Mouse (Mus musculus) layer of hippocampus, adult 11-12 months (tissue): Measurements from ENCODE around the gene Cers2.
A peak's percentile ranks its signal among the peaks of the same experiment; 100 is the strongest.

Experiments
- DNase-seq: peaks from one replicate; pipeline ENCODE4 v3.0.0; 2022; ENCODE audit warnings: low spot score

Cers2 gene

DNA sequence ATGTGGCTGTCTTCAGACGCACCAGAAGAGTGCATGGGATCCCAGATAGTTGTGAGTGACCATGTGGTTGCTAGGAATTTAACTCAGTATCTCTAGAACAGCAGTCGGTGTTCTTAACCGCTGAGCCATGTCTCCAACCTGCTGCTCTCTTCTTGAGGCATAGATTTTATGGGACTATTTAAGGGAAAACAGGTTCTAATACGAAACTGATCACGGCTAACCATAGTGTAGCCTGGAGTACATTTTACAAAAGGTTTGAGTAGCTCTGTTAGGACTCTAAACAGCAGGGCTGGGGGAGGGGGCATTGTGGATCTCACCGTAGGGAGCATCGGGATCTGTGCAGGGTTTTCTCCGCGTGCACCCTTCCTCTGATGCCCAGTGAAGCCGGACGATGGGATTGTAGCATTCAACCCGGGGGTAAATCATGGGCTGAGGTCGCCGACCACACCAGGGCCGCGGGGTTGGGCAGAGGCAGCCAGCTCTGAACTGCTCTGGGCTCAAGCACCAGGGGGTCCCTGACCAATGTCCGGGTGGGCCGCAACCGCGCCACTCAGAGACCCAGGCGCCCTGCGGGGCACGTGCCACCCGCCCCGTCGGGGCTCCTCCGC lies at the start of gene Cers2:
Cers2 (plus strand) TSS at position 306 of the 608 bp plus-strand sequence.
- DNase-seq = no peak

- no peak for DNase-seq
Measured at GRCm38 (mm10) chr3:95266052-95266451, 48.5 kb upstream of the Cers2 start.

- no peak for DNase-seq
Measured at GRCm38 (mm10) chr3:95267855-95268254, 46.7 kb upstream of the Cers2 start.

- no peak for DNase-seq
Measured at GRCm38 (mm10) chr3:95269789-95270188, 44.8 kb upstream of the Cers2 start.

DNA sequence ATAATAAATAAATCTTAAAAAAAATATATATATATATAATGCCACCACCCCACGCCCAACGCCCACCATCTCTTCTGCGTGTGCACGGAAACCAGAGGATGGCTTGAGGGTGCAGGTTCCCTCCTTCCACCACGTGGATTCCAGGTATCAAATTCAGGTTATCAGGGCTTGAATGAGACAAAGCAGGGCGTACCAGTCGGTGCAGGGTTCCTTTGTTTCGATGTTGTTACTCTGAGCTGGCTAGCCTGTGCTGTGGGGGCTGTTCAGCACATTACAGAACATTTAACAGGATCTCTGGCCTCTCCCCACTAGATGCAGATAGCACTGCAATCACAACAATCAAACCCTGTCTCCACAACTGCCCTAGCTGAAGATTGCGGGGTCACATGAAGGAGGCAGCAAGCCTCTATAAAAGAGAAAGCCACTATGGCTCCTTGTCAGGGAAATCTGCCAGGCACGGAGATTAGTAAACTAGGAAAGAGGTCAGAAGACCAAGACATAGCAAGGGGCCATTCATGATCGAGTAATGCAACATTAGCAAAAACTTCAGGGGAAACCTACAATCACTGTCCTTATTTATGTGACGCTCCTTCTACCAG lies 43.7 kb upstream of the Cers2 start:
- no peak for DNase-seq

- no peak for DNase-seq
Measured at GRCm38 (mm10) chr3:95273471-95273870, 41.1 kb upstream of the Cers2 start.

DNA sequence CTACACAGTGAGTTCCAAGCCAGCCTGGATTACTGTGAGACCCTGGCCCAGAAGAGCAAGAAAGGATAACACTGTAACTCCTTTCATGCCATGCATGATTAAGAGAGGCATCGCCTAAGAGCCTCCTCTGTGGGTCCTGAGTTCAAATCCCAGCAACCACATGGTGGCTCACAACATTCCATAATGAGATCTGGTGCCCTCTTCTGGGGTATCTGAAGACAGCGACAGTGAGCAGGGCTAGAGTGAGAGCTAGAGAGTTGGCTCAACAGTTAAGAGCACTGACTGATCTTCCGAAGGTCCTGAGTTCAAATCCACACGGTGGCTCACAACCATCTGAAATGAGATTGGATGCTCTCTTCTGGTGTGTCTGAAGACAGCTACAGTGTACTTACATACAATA lies 40.1 kb upstream of the Cers2 start:
- no peak for DNase-seq

DNA sequence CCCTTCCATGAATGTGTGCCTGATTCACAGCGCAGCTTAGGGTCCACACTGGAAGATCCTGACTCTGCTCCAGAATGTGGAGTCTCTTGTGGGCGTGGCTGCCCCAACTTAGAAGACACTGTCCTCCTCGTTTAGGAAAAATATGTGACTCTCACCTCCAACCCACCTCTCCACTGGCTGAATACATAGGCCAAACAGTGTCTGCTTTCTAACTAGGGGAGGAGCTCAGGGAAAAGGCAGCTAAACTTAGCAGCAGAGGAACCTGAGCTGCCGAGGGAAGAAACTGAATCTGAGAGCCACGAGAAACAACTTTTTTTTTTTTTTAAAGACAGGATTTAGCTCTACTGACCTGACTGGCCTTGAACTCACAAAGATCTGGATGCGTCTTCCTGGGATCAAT lies 39.4 kb upstream of the Cers2 start:
- no peak for DNase-seq

DNA sequence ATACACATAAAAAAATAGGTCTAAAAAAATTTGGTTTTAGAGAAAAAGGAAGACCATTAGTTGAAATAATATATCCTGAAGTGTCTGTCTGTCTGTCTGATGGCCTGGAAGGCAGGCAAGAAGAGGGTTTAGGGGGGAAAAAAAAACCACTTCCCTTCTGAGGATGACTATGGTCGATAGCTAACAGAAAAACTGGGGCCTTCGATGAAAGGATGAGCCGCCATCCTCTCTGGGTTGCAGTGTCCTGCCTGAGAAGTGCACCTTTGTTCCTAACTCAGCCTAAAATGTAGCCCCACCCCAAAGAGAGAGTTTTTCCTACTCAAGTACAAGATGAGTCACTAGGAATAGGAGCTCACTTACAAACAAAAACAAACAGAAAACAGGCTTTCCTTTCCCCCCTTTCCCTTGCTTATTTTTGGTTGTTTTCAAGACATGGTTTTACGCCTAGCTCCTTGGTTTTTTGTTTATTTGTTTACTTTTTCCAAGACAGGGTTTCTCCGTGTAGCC lies 38.1 kb upstream of the Cers2 start:
- DNase-seq = no peak

- no peak for DNase-seq
Measured at GRCm38 (mm10) chr3:95277149-95277551, 37.4 kb upstream of the Cers2 start.

DNA sequence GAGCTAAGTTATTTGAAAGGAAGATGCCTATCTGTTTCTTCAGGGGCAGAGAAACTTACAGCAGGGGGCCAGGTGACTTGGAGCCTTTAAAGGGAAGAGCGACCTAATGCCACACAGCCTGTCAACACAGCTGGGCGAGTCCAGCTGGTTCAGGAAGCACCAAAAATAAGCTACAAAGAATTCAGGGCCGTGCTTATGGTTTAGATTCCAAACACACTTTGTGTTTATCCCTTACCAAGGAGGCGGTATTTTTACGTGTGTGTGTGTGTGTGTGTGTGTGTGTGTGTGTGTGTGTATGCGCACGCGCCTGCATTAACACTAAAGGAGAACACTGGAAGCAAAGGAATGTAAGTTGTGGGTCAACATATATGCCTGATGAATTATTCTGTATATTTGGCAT lies 33.8 kb upstream of the Cers2 start:
- DNase-seq = peak; percentile 25

DNA sequence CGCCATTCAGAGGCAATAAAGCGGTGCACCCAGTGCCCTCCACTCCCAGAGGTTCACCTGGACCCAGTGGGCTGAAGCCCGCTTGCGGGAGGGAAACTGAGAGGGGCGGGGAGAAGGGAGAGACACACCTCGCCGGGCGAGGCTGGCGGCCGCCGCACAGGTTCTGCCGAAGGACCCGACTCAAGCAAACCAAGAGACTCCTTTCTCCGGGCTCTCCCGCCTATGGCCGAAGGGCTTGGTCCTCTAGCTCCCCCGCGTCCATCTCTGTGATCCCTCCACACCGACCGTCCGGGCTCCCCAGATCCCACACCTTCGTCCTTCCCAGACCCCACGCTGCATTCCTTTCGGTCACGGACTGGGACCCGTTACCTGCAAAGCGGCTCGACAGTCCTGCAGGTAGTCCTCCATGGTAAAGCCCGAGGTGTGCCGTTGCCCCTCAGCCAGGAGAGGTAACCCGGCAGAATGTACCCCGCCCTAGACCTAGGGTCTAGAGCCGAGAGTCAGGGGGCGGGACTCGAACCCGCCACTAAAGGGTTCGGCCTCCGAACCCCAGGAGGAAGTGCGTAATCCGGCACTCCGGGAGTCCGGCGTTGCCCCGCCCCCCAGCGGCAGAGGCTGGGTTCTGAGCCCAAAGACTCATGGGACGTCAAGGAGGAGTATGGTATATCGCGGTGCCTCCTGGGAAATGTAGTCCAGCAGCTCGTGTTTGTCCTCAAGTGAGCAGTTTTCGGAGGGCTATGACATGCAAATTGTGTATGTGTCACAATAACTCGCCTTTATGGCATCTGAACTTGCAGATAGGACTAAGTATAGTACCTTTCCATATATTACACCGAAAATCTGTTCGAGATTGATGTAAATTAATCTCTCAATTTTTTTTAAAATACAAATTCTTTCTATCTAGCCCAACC lies 33.1 kb upstream of the Cers2 start, which contains the start of the genes Mindy1 and Prune1:
Mindy1 (plus strand) TSS at position 130 of the 911 bp plus-strand sequence.
Prune1 (minus strand) TSS at position 861 of the 911 bp plus-strand sequence.
- peak; percentile 99 for DNase-seq

DNA sequence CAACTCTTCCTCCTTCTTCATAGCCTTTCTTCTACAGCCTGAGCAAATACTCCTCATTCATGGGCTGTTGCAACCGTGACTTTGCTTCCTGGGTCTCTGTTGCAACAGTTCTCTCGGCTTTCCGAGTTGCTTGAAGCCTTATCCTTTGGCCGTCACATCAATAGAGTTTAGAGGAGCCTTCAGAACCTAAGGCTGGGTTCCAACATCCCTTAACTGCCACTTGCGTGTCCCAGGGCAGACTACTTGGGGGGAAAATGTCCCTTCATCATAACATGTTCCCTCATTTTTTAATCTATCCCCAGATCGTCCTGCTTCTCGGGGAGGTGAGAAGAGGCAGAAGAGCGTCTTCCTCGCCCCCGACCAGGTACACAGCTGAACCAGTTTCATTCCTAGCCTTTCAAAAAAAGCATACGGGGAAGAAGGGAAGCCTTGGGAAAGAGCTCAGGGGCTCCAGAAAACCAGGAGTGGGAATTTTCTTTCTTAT lies 32.2 kb upstream of the Cers2 start:
- DNase-seq = peak; percentile 37

DNA sequence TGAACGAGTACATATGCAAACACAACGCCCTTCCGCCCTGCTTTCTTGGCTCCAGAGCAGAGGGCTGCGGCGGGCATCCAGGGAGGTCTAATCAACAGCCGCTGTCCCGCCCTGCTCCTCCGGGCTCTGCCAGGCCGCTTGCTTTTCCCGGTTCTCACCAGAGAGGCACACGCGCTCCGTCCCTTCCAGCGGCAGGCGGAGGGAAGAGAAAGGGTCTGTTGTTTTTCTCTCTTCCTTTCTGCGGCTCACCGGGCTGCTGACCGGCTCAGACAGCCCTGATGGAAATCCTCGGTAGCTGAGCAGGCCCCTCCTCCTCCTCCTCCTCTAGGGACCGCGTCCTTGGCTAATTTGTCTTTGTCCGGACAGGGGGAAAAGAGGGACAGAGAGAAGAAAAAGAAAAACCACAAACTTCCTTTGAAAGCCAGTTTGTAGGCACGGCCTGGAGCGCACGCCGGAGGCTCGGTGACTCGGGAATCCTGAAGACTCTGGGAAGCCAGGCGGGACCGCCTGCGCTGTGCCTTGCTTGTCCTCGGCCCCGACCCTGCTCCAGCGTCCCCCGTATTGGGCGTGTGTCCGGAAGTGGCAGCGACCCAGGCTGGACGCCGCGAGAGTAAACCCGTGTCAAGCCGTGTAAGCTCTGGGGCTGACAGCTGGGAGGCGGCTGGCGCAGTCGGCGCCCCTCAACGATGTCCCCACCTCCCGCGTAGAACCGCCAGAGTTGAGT lies 31.6 kb upstream of the Cers2 start:
- peak; percentile 72 for DNase-seq

DNA sequence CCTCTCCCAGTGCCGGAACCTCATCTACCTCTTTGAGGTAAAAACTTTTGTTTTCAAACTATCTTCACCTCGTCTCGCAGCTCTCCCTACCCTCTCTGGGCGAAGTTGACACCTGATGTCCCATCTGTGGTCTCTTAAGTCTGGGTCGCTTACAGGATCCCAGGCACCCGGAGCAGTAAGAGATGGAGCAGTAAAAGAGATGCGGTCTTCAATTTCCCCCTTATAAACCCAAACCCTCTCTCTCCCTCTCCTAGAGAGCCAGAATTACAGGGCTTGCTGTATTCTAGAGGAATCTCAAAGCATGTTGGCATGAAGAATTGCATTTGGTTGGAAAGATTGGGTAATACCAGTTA lies 31.0 kb upstream of the Cers2 start:
- DNase-seq = no peak

- no peak for DNase-seq
Measured at GRCm38 (mm10) chr3:95284062-95284461, 30.5 kb upstream of the Cers2 start.

GRCm38 (mm10) chr3:95284501-95285281 lies 29.9 kb upstream of the Cers2 start:
- DNase-seq = no peak

DNA sequence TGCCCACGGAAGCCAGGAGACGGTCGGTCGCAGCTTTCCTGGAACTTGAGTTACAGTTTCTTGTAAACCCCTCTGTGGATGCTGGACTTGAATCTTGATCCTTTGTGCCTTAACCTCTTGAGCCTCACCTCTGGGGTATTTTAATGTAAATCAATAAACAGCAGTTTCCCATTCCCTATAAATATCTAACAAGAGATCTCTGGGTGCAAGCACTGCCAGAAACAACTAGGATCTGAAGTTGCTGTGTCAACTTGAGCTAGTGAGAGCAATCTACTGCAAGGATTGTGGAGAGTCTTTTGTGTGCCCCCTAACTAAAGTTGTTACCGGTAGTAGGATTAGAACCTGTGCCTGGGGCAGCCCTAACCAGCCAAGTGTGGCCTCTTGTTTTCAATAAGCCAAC lies 29.2 kb upstream of the Cers2 start:
- no peak for DNase-seq

GRCm38 (mm10) chr3:95286011-95286410 lies 28.6 kb upstream of the Cers2 start:
- DNase-seq = no peak

DNA sequence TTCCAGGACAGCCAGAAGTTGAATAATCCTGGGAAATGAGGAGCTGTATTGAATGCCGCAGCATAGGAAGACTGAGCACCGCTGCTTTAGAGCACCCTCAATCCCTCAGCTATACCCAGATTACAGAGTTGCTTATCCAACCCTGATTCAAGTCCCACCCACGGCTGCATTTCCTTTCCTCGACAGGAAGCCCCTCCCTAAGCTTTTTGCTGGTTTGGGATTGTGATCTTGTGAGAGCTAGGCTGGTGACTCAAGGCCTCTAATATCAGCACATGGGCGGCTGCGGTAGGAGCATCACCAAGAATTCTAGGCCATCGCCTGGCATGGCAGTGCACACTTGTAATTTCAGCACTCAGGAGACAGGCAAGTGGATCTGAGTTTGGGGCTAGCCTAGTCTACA lies 28.1 kb upstream of the Cers2 start:
- no peak for DNase-seq

DNA sequence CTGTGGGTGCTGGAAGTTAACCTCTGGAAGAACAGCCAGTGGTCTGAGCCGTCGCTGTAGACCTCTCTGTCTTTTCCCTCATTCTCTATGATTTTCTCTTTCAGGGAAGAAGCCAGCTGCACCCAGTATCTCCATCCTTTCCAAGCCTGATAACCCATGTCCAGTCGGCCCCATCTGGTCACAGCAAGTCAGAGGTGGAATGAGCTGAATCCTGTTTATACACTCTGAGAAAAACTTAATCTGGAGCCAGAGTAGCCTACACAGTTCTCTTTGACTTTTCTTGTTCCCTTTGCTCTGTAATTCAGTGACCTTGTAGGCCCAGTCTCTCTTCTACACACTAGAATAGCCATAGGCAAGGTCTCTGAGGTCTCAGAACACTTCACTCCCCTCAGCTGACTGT lies 27.1 kb upstream of the Cers2 start:
- DNase-seq = no peak
